Mouse (Mus musculus) 3134 (cell line): ENCODE data around the gene Kcnj14.

Experiments
- DNase-seq: peaks from one replicate; pipeline ENCODE4 v3.0.0-alpha.2; 2011; ENCODE audit warnings: low spot score; ENCODE audit not compliant: insufficient read length; ENCODE audit errors: extremely low read depth

Kcnj14 gene

DNA sequence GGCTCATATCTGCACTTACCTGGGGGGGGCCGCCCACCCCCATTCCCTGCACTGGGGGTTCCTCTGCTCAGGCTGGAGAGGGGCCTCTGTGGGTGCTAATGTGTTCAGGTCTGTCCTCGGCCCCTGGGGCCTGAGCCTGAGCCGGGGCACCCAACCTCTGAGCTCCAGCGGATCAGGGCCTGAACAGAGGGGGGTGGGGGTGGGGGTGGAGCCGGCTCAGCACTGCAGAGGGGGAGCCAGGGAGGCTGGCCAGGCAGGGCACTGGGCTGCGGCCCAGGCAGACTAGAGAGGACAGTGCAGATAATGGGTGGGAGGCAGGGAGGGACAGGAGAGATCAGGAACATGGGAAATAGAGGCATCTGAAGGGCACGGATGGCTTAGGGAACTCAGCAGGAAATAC lies at the start of gene Kcnj14:
Kcnj14 (minus strand) TSS at position 185 of the 400 bp plus-strand sequence.
- DNase-seq = no peak

DNA sequence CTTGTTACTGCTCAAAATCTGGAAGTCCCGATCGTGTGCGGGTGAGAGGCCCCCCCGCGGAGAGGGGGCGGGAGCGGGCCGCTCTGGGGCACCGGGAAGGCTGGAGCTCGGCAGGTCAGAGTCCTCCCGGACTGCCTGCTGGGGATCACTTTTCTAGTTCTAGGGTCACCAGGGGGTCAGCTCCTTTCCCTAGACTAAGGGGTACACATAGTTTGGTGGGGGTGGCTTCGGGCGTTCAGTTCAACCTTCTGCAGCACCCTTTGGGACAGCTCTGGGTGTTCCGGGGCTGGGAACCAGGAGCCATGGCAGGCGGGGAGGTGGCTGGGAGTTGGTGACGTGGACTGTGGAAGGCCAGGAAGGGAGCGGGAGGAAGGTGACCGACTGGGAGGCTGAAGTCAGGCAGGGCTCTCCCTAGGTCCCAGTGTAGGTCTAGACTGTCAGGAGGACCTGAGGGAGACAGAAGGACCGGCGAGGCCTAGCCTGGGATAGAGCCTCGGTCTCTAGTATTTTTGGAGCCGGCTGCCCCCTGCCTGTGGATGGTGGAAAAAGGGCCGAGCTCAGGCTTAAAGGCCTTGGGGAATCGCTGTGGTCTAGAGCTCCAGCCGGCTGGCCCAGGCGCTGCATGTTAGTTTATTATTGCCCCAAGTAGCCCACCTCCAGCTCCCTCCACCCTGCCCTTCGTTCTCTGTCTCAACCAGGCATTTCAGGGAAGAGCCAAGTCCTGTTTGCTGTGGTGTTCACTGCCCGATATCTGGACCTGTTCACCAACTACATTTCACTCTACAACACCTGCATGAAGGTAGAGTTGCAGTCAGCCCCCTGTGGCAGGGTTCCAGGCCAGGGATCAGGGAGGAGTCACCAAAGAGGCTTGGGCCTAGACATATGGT lies 48.7 kb upstream of the Kcnj14 start:
- peak; percentile 75 for DNase-seq

DNA sequence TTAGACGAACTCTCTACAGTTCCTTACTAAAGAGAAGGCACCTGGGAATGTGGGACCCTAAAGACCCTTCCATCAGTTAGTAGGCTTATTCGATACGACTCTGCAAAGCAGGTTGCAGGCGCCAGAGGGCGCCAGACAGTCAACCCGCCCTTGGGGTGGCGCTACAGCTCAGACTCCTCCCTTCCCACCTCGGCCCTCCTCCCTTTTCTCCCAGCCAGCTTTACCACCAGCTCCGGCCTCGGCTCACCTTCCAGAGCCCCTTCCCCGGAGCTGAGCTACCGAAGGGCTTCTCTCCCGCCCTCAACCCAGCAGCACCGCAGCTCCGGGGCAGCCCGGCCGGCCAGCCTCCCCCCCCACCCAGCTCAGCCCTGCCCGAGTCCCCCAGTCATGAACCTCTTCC lies 48.0 kb upstream of the Kcnj14 start, which contains the start of gene Kdelr1:
Kdelr1 (plus strand) TSS at position 149 of the 400 bp plus-strand sequence.
- peak; percentile 81 for DNase-seq

DNA sequence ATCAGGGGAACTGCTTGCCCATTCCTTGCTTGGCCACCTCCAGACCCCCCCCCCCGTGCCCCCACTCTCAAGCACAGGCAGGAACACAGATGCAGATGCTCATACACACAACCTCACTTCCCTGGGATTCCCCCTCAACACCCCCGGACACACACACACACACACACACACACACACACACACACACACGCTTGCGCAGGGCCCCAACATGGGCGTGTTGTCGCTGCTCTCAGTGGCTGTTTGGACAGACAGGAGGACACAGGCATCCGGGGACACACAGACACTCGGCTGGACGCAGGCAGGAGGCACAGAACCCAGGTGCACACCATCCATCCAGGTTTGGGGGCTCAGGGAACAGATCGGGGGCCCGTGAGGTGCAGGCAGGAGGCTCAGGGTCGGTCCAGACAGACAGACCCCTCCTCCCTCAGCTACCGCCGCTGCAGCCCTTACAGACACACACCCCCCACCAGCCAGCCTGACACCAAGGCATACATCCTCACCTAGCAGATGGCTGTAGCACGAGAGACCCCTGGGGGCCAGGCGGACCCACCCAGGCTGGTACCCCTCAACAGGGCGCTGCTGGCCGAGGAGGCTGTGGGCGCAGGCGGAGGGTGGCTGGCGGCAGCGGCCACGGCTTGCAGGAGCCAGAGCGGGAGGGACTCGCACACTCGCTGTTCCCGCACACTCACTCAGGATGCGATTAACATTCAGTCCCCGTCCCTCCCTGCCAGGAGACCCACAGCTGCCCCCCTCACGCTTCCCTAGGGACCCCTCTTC lies 45.9 kb upstream of the Kcnj14 start:
- no peak for DNase-seq

DNA sequence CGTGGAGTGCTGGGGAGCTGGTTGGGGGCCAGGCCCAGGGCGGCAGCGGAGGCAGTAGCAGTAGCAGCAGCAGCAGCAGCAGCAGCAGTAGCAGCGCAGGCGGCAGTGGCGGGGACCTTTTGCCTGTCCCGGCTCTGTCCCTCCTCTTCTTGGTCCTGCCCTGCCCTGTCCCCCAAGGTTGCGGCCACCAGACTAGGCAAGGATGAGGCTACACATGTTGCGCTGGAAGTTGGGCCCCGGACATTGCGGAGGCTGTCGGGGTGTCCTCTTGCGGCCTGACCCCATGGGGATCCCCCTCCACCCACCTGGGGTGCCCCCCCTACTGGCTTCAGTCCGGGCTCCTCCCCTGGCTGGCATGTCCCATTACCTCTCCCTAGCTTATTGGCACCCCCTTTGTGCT lies 45.2 kb upstream of the Kcnj14 start:
- DNase-seq = no peak

DNA sequence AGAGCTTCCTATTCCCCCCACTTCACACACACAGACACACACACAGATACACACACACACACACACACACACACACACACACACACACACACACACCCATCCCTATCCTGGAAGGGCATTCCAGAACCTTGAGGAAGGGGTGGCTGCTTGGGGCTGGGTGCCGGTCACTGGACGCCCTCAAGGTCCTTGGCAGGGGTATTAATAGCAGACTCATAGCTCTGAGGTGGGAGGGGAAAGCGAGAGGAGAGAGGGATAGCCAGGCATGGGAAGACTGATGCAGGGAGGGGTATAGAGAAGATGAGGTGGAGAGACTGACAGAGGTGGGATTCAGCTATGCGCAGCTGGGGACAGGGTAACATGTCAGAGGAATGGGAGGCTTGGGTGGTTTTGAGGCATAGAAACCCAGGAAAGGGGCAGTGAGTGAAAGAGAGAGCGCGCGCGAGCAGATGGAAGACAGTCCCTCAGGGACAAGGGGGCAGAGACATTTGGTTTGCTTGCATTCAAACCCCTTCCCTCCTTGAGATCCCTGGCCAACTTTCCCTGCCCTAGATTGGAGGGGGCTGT lies 44.6 kb upstream of the Kcnj14 start:
- DNase-seq = no peak

DNA sequence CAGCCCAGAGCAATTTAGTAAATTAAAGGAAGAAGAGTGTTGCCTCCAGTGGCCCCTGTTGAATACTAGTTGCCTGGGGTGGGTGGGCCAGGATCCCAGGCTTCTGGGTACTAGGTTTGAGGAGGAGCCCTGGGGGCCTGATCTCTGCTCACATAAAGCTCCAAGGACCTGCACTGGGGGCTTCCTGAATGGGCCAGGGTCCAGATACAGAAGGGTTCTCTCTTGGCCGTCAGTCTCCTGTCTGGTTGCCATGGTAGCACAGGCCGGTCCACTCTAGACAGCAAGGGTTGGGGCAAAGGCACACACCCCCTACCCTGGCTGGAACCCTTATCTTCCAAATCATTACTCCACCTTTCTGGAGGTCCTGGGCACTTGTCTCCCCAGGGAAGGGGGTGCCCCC lies 43.3 kb upstream of the Kcnj14 start:
- DNase-seq = no peak

DNA sequence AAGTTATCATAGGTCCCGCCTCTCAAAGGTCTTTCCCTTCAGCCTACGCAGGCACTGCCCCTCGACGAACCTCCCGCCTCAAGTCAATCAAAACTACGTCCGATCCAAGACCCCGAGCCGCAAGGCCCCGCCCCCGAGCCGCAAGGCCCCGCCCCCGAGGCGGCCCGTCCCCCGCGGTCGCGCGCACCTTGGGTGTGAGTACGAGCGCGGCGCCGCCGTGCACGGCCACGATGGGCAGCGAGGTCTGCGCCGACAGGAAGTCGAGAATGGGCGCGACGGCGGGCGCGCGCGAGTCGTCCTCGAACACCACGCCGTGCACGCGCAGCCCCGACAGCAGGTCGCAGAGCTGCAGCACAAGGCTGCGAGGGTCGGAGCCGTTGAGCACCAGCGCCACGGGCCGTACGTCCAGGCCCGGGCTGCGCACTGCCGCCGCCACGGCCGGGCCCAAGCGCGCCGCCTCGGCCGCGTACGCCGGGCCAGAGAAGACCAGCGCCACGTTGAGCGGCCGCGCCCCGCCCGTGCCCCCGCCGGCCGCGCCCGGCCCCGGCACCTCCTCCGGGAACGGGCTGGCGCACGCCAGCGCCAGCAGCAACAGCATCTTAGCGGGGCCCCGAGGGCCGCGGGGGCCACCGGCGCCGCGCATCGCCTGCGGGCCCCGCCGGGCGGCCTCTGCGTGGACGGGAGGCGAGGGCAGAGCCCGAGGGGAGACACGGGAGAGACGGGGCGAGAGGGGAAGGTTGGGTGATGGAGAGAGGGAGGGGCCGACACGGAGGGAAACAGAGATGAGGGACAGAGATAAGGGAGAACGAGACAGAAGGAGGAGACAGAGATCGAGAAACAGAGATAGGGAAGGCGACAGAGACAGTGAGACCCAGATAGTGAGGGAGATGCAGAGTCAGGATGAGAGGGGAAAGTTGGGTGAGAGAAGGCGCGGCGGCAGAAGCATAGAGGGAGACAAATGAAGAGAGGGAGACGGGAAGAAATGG lies 41.6 kb upstream of the Kcnj14 start:
- peak; percentile 94 for DNase-seq

DNA sequence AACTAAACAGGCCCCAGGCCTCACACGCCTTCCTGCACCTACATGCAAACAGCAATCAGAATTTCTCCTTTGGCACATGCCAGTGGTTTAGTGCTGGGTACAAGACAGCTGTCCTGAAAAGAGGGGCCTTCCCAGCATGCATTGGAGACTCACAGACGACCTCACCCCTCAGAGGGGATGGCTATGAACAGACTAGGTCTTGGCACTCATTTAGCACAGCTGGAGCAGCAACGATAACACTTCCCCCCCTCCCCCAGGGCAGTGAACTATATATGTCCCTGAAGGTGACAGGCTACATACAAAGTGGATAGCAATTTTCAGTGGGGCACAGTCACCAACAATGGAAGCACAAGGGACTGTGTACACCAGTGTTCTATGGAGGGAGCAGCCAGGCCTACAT lies 39.9 kb upstream of the Kcnj14 start:
- no peak for DNase-seq

DNA sequence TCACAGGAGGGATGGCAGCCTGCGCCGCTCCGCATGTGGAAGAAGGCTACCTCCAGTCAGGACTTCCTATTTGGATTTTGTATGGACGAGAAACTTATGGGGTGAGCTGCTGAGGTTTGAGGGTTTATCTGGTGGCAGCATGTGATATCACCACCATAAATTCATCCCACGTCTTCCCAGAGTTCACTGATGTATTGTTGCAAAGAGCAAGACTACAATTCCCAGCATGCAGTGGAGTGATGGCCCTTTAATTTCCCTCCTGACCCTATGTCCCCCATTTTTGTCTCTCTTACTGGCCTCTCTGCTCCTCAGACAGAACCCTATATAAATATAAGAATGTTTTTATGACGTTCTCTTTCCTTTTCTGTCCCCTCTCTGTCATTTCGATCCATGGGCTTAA lies 38.2 kb upstream of the Kcnj14 start:
- DNase-seq = no peak

DNA sequence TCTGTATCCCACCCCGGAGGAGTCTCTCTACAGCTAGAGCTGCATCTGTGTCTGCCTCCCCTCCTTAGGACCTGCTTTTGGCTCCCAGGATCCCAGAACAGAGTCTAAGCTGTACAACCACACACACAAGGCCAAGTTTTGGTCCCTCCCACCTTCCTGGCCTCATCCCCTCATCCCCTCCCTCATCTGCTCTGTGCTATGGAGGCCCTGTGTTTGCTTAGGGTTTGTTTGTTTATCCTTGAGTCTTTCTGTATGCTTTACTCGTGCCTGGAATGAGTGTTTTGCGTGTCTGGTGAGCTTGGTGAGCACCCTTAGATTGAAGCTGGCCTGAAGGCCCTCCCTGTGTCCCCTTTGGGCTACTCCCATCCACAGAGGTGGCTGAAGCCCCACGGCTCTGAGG lies 34.4 kb upstream of the Kcnj14 start:
- no peak for DNase-seq

DNA sequence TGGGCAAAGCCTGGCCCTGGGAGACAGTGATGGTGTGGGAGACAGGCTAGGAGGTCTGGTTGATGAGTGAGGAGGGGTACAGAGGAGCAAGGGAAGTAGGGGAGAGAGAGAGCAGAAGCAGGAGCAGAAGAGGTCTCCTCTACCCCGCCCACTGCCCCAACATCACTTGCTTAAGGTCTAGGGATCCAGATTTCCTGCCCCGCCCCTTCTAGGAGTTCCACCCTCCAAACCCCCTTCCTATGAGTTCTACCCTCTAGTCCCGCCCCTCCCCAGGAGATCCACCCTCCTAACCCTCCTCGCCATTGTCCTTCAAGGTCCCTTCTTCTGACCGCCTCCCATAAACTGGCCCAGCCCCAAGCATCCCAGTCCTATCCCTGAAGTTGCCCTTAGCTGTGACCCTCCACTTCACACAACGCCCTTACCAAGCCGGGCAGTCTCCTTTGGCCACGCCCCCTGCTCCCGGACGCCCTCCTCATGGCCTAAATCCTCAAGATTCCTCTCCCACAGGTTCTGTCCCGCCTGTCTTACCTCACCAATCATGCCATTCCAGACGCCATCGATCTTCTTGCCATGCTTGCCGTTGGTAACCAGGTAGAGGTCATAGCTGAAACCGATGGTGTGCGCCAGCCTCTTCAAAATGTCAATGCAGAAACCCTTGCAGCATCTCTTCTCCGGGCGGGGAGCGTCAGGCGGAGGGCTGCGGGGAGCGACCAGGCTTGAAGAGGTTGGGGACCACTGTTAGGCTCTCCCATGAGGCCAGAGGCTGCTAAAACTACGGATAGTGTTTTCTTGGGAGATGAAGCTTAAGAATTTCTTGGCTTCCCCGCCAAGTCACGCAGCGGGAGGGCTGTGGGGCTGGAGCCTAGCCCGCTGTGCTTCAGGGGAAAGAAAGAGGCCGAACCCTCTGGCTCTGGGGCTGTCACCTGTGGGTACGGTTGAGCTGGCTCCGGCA lies 32.6 kb upstream of the Kcnj14 start:
- DNase-seq = no peak

DNA sequence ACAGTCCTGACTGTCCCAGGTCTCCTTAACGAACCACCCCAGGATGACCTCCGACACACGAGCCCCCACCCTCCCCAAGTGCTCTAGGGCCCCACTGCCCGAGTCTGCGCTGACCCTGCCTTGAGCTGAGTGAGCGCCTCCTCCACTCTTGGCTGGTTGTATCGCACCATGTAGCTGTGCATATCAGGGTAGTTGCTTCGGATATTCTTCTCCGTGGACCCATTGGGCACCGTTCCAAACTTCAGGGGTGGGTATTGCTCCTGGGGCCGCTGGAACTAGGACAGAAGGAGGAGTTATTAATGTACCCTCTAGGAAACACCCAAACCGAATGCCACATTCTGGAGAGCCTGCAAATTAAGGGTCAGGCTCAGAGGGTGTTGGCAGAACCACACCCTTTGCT lies 28.5 kb upstream of the Kcnj14 start:
- no peak for DNase-seq

DNA sequence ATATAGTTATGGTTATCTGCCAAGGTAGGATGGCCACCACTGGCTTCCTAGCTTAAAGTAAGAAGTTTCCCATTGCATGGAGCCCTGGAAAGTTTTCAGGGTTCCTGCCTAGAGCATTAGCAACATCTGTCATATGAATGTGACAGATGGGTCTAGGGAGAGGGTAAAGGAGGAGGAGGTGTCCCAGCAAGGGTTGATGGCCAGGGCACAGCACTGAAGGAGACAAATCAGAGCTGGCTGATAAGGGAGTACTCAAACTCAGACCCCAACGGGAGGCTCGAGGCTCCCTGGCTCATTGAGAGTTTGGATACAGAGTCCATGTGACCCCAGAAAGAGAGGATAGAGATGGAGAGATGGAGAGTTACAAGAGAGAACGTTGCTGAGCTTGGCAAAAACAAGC lies 26.1 kb upstream of the Kcnj14 start:
- no peak for DNase-seq

DNA sequence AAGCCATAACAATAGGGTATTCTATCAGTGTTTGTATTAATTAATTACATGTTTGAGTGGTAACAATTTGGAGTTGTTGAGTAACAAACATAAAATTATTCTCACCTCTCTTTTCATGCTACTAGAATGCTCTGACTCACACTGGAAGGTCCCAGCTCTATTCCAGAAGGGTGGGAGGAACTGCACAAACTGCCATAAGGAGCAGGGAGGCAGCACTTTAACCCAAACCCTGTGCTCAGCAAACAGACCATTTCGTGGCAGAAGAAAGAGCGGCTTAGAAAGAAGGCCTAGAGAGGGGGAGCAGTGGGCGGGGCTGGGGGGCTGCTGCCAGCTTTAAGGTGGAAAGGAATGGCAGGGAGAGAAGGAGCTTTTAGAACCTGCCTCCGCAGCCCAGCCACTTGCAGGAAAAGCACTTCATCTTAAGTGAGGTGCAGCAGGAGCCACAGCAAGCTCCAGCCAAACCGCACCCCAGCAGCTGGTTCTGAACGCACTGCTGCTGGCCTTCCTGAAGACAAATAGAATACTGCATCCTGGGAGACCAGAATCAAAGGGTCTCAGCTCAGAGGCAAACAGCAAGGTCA lies 24.0 kb upstream of the Kcnj14 start:
- DNase-seq = no peak

DNA sequence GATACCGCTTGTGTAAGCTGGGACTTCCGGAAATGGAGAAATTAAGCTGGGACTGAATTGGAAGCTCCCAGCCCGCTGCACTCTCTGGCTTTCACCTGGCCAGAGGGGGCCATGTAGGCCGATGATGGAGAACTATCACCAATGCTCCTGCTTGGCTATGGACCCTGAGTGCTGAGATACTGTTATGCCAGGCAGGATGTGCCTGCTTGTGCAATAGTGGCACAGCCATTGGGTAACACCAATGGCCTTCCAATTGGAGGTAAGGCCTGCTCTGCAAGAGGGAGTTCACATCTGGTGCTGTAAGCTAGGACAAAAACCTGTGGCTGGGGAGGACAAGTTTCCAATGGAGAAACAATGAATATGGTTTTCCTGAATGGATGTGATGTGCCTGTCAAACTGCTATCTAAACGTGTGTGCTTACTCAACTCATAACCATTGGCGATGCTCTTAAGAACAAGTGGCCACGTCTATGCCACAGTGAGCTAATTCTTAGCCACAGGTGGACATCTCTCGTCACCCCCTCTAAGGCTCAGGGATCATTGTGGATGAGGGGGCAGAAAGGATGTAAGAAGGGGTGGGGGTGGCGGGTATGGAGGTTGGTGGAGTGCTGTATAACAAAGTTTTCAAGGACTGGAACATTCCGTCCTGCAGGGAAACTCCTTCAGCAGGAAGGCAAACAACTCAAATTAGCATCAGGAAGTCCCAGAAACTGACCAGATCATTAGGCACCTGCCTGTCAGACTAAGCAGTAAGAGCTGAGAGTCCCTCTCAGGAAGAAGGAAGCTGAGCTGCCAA lies 18.6 kb upstream of the Kcnj14 start:
- DNase-seq = no peak

DNA sequence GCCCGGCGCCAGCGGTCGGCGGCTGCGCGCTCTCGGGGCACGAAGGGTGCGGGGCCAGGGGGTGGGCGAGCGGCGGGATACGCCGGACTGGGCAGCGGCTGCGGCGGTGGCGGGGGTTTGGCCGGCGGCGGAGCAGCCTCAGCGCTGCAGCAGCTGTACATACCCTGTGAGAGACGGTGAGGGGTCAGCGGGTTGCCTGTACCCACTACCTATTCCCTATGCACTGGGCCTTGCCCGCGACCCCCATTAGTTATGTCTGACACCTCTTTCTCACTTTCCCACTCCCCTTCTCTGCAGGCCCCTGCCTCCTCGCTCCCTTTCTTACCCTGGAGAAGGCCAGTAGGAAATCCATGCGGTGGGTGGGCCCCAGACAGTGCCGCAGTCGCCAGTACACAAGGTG lies 9.3 kb upstream of the Kcnj14 start:
- no peak for DNase-seq

DNA sequence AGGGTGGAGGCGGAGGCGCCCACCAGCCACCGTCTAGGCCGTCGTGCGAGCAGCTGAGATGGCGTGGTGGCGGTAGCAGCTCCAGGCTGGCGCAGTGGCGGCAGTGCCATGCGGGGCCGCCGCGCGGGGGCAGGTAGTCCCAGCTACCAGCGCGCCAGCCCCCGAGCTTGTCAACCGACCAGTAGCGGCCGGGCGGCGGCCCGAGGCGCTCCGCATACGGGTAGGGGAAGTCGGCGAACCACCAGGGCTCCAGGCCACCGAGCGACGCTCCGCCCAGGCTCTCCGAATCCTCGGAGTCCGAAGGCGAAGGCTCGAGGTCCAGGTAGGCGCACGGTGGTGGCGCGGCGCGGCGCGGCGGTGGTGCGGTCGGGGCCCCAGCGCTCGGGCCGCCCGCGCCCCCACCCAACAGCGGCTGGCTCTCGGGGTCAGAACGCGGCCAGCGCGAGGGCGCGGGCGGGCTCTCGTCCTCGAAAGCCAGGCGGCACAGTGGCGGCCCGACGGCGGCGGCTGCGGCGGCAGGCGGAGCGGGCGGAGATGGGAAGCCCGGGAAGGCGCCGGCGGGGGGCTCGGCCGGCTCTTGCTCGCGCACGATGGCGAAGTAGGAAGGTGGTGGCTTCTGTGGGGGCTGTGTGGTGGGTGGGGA lies 8.7 kb upstream of the Kcnj14 start:
- no peak for DNase-seq
